ENCODE assay signal across 10 mouse cellular contexts in the genomic region with DNA sequence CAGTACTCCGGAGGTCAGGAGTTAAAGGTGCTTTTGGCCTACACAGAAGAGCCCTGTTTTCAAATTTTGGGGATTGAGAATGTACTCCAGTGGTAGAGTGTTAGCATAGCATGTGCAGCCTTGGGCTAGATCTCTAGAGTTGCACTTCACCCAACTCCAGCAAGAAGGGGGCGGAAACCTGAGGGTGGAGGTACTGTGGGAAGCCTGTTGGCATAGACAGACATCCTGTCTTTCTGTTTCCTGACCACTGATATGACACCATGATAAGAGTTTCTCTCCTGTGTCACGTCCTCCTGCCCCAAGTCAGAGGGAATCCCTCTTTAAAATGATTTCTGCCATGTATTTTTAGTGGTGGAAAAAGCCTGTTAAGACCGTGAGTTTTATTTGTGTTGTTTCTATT. TPM values are rescaled to one million over a fixed set of nuclear protein-coding genes. Genes with fewer than 3 reads are reported as not detected.
DNase-seq lines count a peak whose midpoint lies in the region; ATAC-seq and TF ChIP-seq lines count a peak whose summit lies in the region.
"Had no signal": no experiment of that assay in that cellular context is flagged by ENCODE, and none has a peak within 500 bp of the region (broad histone marks: within the 10 kb centered on the region; RNA-seq: fewer than 3 reads in every experiment).

No protein-coding gene starts in this region.

- TF ChIP-seq EP300 in heart, adult 2 months (IDR thresholded peaks at IDR 0.05; ENCODE audit: insufficient read depth, low read depth, low read length) = peak; percentile 76

- no peak overlapping the region for H3K9ac ChIP-seq in heart, adult 2 months (ENCODE audit: low read depth, low read length)

- peaks cover 29% of the 10 kb centered on the region for H3K36me3 ChIP-seq in heart, adult 2 months (ENCODE audit: control insufficient read depth, insufficient read depth, low read length)
- H3K36me3 ChIP-seq: hindbrain, embryonic 10.5 days had no signal

- intact Hi-C loops in heart, adult 2 months (cut with DNase I) = loop anchor here (5.0 kb wide), 1 partner anchor 36 kb away; no protein-coding TSS in a partner anchor
- intact Hi-C loops in heart, postnatal 25 days (cut with DNase I) = no loop called here

- peak in 1 of 2 experiments; percentile 37 for DNase-seq in heart, adult 2 months
- no peak for DNase-seq in heart, postnatal 25 days (ENCODE audit: low spot score)
- DNase-seq in kidney, postnatal 36 days = peak; percentile 40 to 60
- no peak for DNase-seq in ovary, postnatal 14 days (ENCODE audit: low spot score)
- no peak for DNase-seq in yolk sac, embryonic 10.5 days (ENCODE audit: low spot score)
- DNase-seq: cerebellum, adult 9-10 months had no signal

- peaks cover 24% of the 10 kb centered on the region for H3K4me1 ChIP-seq in heart, adult 2 months (ENCODE audit: control insufficient read depth, insufficient read depth, low read length)
- H3K4me1 ChIP-seq in brown adipose tissue, adult 24 weeks (ENCODE audit: control insufficient read depth, insufficient read depth, insufficient read length, low read length) = peaks cover 24% of the 10 kb centered on the region
- H3K4me1 ChIP-seq: hindbrain, embryonic 10.5 days had no signal

- H3K27me3 ChIP-seq in heart, adult 2 months (ENCODE audit: control insufficient read depth, insufficient read depth, low read length) = no peaks in the 10 kb centered on the region

- 52% methylated on average over 4 of the region's 4 CpGs for WGBS in heart, adult 2 months

- no peak overlapping the region for H3K4me3 ChIP-seq in heart, adult 2 months
- H3K4me3 ChIP-seq in brown adipose tissue, adult 24 weeks (ENCODE audit: insufficient read depth, low read depth, low read length) = no peak overlapping the region
- H3K4me3 ChIP-seq: hindbrain, embryonic 10.5 days had no signal

- TF ChIP-seq CTCF in heart, adult 2 months (IDR thresholded peaks at IDR 0.05) = 0 out of 2 replicates have a peak, but pooled peaks have one; percentile 22

- 0 out of 2 replicates have a peak, but pooled peaks cover 2% of the 10 kb centered on the region for H3K79me2 ChIP-seq in heart, adult 2 months (replicated peaks; ENCODE audit: control insufficient read depth, insufficient read depth, low read length)

- H3K27ac ChIP-seq in heart, adult 2 months = peak overlapping the region; percentile 50
- 0 out of 2 replicates have a peak overlapping the region, but pooled peaks have one; percentile 12 for H3K27ac ChIP-seq in brown adipose tissue, adult 24 weeks (replicated peaks; ENCODE audit: low read depth, low read length)
- H3K27ac ChIP-seq: hindbrain, embryonic 10.5 days had no signal

- 0 out of 2 replicates have a peak, but pooled peaks have one; percentile 23 for ATAC-seq in neutrophil, adult 5-6 weeks (ENCODE audit: extremely low read depth, insufficient number of reproducible peaks, low FRiP score, poor library complexity, severe bottlenecking)
- no peak for ATAC-seq in frontal cortex, adult (ENCODE audit: low TSS enrichment)

- no peak for TF ChIP-seq POLR2A in heart, adult 2 months (IDR thresholded peaks at IDR 0.05; ENCODE audit: insufficient read depth, low read depth, low read length)

RNA-seq across cellular contexts. Expression of gene Fbxw7, which starts 33.7 kb away (rescaled TPM):
- 10 to 100 TPM; 42.8 to 44.9 TPM for total RNA-seq in heart, adult 2 months (2021)
- polyA plus RNA-seq in heart, adult 2 months (2012; rRNA removed) = 14.3 and 34.5 TPM in 2 replicates
- total RNA-seq in heart, postnatal 25 days (2021) = 10 to 100 TPM; 45.4 to 47.2 TPM
- 7.5 and 7.7 TPM in 2 replicates for polyA plus RNA-seq in brown adipose tissue, adult 24 weeks (2012; ENCODE audit: insufficient read depth, insufficient read length, missing spikeins)
- total RNA-seq in neutrophil, adult 5-6 weeks (2017) = 40.5 and 47.8 TPM in 2 replicates

Comparison
In these comparisons a context has a peak if more than half of its experiments do, and no peak if none do; other contexts are left out.
1. DNase-seq: peak in kidney, postnatal 36 days (2 of 2); none in heart, postnatal 25 days (single experiment), ovary, postnatal 14 days (single experiment) and yolk sac, embryonic 10.5 days (single experiment).